Mouse (Mus musculus): ENCODE data around the gene Neto2.

DNA sequence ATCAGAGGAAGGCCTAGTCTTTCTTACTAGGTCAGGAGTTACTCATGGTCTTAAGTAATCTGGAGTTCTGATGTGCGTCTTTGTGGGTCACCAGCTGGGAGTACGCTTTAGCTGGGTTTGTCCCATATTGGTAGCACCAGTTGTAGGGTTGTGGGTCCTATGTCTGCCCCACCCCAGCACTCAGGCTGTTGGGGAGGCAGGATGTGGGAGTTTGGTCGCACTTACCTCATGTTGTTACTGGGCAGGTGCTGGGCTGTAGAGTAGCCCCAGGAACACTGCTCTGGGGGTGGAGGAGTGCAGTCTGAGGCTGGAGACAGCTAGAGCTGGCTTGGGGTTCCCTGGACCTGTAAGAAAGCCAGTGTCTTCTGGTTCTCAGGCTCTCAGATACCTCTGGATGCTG, 81.9 kb downstream of the Neto2 start:
- no peak for TF ChIP-seq CTCF (IDR thresholded peaks at IDR 0.05; ENCODE audit: extremely low read depth, insufficient read depth, insufficient read length, insufficient replicate concordance)
- TF ChIP-seq POLR2A (IDR thresholded peaks at IDR 0.05; ENCODE audit: low read depth, low read length) = no peak
